Mouse (Mus musculus) heart, postnatal 36 days (tissue): ENCODE results near the gene Gpr19. TPM values are rescaled to one million over a fixed set of nuclear protein-coding genes. Genes with fewer than 3 reads are reported as not detected.

Experiments
- total RNA-seq, 2 experiments: library from RNA; stranded (reverse); gene quantifications; 2 replicates each; pipeline ENCODE4 v1.2.3; 2021

Gene Gpr19
- total RNA-seq, 2 experiments from 2014 or later = 4.4 to 5.2 TPM

Other genes starting within 250 kb of the Gpr19 start
- 10 to 100 TPM; 22.2 to 25.6 TPM for gene Dusp16, start 106.0 kb downstream of the Gpr19 start, total RNA-seq
- 10 to 100 TPM; 13.0 to 14.1 TPM for gene Crebl2, start 68.4 kb downstream of the Gpr19 start, total RNA-seq
- gene Cdkn1b, start 21.8 kb upstream of the Gpr19 start, total RNA-seq = 10 to 100 TPM; 50.9 to 53.6 TPM
- 10 to 100 TPM in 1 of 2 experiments, 1 to 10 TPM in 1; 5.1 to 15.6 TPM for gene Apold1, start 83.1 kb upstream of the Gpr19 start, total RNA-seq
- 10 to 100 TPM; 38.1 to 39.9 TPM for gene Ddx47, start 113.0 kb upstream of the Gpr19 start, total RNA-seq
- gene Gprc5a, start 167.1 kb upstream of the Gpr19 start, total RNA-seq = 1 to 10 TPM in 1 of 2 experiments, under 1 TPM in 1; 0.81 to 1.3 TPM
- not detected for gene Gprc5d, start 219.7 kb upstream of the Gpr19 start, total RNA-seq